Mouse (Mus musculus) heart, embryonic 14.5 days (tissue): ENCODE measurements around the gene Srsf1. TPM values are rescaled to one million over a fixed set of nuclear protein-coding genes. Genes with fewer than 3 reads are reported as not detected.
A peak's percentile ranks its signal among the peaks of the same experiment; 100 is the strongest.

ENCODE experiments used
- ATAC-seq: fragments of 200-750 bp; cut with Nextera tagmentation; 2 replicates; pipeline ENCODE4 v1.8.0; 2017; ENCODE audit warnings: low read depth, moderate TSS enrichment; ENCODE audit not compliant: insufficient number of reproducible peaks, insufficient read depth, low FRiP score
- H3K27ac ChIP-seq, 2 experiments: fragments of 200-500 bp in 1 of 2; fragments of 300-500 bp in 1 of 2; sonication (generic) in 1 of 2; replicated peaks in 1 of 2; 2 replicates each; pipeline ENCODE4 v1.5.1; 2012 to 2014; ENCODE audit warnings: low read depth in 2 of 2, low read length in 2 of 2, control low read depth in 1 of 2, mild to moderate bottlenecking in 1 of 2, mixed read lengths in 1 of 2; ENCODE audit not compliant: control insufficient read depth in 1 of 2, insufficient read depth in 1 of 2
- H3K27me3 ChIP-seq: fragments of 300-500 bp; sonication (generic); 2 replicates; pipeline ENCODE4 v1.6.1; 2014; ENCODE audit warnings: mild to moderate bottlenecking, low read length, control low read depth; ENCODE audit not compliant: control insufficient read depth, insufficient read depth
- H3K36me3 ChIP-seq: fragments of 300-500 bp; sonication (generic); 2 replicates; pipeline ENCODE4 v1.6.1; 2014; ENCODE audit warnings: mild to moderate bottlenecking, control low read depth, low read length, mixed read lengths; ENCODE audit not compliant: control insufficient read depth, insufficient read depth
- H3K4me1 ChIP-seq, 2 experiments: fragments of 200-500 bp in 1 of 2; fragments of 300-500 bp in 1 of 2; sonication (generic) in 1 of 2; 2 replicates each; pipeline ENCODE4 v1.6.1; 2012 to 2014; ENCODE audit warnings: low read length in 2 of 2, control low read depth in 1 of 2, mixed read lengths in 1 of 2; ENCODE audit not compliant: control insufficient read depth in 2 of 2, insufficient read depth in 2 of 2
- H3K4me2 ChIP-seq: fragments of 300-500 bp; sonication (generic); 2 replicates; pipeline ENCODE4 v1.6.1; 2014; ENCODE audit warnings: mild to moderate bottlenecking, low read length
- H3K4me3 ChIP-seq, 2 experiments: fragments of 200-500 bp in 1 of 2; fragments of 300-500 bp in 1 of 2; sonication (generic) in 1 of 2; 2 replicates each; pipeline ENCODE4 v1.5.1; 2012 to 2014; ENCODE audit warnings: low read length in 2 of 2, mild to moderate bottlenecking in 2 of 2, control low read depth in 1 of 2, low read depth in 1 of 2, moderate library complexity in 1 of 2; ENCODE audit not compliant: control insufficient read depth in 1 of 2, insufficient read depth in 1 of 2
- H3K9ac ChIP-seq: fragments of 300-500 bp; sonication (generic); 2 replicates; pipeline ENCODE4 v1.6.1; 2014; ENCODE audit warnings: mild to moderate bottlenecking, low read length
- H3K9me3 ChIP-seq: fragments of 300-500 bp; sonication (generic); 2 replicates; pipeline ENCODE4 v1.6.1; 2016; ENCODE audit warnings: low read length, control low read depth; ENCODE audit not compliant: control insufficient read depth
- WGBS: fragments of 180-500 bp; shearing (Covaris S2); extraction: QIAGEN DNeasy Blood & Tissue Kit; methylation state at CpG from one replicate; pipeline ENCODE4 v1.1.7; 2014; 5-methylcytosine and 5-hydroxymethylcytosine counted together
- polyA plus RNA-seq: library from polyadenylated mRNA; unstranded; fragments of >200 nt; fragmentation: Nextera tagmentation; extraction: Ambion mirVana; gene quantifications from 2 replicates; pipeline ENCODE4 v1.2.1, GENCODE M21; 2014

Gene Srsf1
- polyA plus RNA-seq, 1 experiment from 2014 or later, result 192 TPM

DNA sequence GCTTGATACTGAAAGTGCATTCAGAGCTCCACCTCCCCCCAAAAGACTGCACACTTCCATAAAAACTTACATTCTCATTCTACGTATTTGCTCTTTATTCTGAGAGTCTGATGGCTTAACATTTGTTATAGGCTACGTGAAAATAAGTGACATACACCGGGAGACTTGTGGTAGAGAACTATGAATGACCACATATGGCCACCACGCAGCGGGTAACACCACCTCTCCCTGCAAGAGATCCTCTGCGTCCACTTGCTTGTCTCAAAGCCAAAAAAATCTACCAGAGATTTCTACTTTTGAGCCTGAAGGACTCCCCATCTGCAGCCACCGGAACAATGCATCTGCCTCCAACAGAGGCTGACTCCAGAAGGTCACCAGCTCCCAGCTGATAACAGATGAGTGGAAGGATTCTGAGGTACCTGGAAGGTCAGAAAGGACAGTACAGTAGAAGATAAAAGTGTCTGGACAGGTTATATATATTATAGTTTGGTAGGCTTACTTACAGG is 35.2 kb upstream of the Srsf1 start:
- peaks cover 14 to 19% of the 10 kb centered on the region in 2 experiments for H3K4me1 ChIP-seq
- H3K4me3 ChIP-seq, result no peak overlapping the region
- ATAC-seq, result no peak
- H3K27me3 ChIP-seq, result no peaks in the 10 kb centered on the region
- H3K9ac ChIP-seq, result no peak overlapping the region
- H3K36me3 ChIP-seq, result no peaks in the 10 kb centered on the region
- H3K27ac ChIP-seq, result no peak overlapping the region
- H3K4me2 ChIP-seq, result no peak overlapping the region
- WGBS, result 70% methylated on average over 7 of the region's 7 CpGs
- H3K9me3 ChIP-seq, result no peaks in the 10 kb centered on the region

DNA sequence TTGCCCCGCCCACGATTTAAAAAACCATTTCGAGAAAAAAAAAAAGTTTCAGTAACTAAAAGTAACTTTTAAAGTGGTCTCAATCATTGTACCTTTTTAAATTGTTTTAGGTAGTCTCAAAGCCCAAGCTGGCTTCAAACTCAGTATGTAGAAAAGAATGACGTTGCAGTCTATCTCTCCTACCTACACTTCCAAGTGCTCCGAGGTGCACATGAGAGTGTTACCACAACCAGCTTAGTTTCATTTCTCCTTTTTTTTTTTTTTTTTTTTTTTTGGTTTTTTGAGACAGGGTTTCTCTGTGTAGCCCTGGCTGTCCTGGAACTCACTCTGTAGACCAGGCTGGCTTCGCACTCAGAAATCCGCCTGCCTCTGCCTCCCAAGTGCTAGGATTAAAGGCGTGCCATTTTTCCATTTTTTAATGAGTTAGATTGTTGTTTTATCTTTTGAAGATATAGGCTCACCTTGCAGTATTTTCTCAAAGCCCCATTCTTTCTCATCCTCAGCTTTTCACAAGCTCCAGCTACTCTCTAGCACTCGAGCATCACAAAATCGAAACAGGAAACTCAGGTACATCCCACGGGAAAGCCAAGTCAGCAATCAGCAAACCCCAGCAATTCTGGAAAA is 34.4 kb upstream of the Srsf1 start:
- Histone ChIP-seq H3K27me3 (no peaks in the 10 kb centered on the region), H3K27ac (no peak overlapping the region), H3K36me3 (no peaks in the 10 kb centered on the region), H3K9ac (no peak overlapping the region), H3K9me3 (no peaks in the 10 kb centered on the region), H3K4me2 (no peak overlapping the region), H3K4me3 (no peak overlapping the region), H3K4me1 (peaks cover 14 to 19% of the 10 kb centered on the region in 2 experiments)
- ATAC-seq, result no peak
- WGBS, result 88% methylated on average over 11 of the region's 11 CpGs

DNA sequence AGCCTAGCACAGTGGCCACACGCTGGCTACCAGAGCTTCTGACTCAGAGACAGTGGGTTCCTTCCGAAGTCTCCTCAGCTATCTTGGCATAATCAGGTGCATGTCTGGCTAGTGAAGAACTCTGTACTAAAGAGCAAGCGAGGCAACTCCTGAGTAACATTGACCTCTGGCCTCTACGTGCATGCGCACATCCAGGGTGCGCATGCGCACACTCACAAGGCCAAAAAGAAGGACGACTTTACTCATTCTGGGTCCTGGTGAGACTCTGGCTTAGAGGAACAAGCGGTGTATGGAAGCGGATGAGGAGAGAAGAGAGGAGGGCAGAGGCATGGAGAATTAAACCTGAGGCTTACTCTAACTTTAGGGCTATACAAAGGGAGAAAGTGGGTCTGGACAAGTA is 33.5 kb upstream of the Srsf1 start:
- Histone ChIP-seq H3K4me1 (peaks cover 17 to 19% of the 10 kb centered on the region in 2 experiments), H3K9me3 (no peaks in the 10 kb centered on the region), H3K27me3 (no peaks in the 10 kb centered on the region), H3K36me3 (no peaks in the 10 kb centered on the region), H3K9ac (no peak overlapping the region), H3K27ac (no peak overlapping the region), H3K4me2 (no peak overlapping the region), H3K4me3 (no peak overlapping the region)
- ATAC-seq, result no peak
- WGBS, result 88% methylated on average over 10 of the region's 10 CpGs

DNA sequence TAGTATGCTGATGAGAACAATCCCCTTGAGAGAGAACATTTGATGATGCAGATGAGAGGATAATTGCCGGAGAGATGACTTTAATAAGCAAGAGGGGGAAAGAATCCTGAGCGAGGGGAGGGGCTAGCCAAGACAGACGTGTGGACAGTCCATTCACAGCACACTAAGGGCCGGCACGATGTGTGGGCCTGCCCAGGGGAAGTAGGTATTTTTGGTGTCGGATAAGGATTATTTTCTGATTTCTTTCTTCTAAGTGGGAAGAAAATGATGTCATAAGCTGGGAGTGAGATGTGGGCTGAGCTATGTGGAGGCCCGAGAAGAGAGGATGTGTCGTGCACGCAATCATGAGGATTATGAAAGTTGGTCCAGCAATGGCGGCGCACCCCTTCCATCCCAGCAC is 32.0 kb upstream of the Srsf1 start:
- H3K4me2 ChIP-seq, result no peak overlapping the region
- no peak overlapping the region for H3K27ac ChIP-seq
- H3K27me3 ChIP-seq, result no peaks in the 10 kb centered on the region
- H3K9me3 ChIP-seq, result no peaks in the 10 kb centered on the region
- no peaks in the 10 kb centered on the region for H3K36me3 ChIP-seq
- 82% methylated on average over 11 of the region's 11 CpGs for WGBS
- ATAC-seq, result no peak
- no peak overlapping the region for H3K4me3 ChIP-seq
- H3K4me1 ChIP-seq, result peaks cover 12 to 14% of the 10 kb centered on the region in 2 experiments
- H3K9ac ChIP-seq, result no peak overlapping the region

DNA sequence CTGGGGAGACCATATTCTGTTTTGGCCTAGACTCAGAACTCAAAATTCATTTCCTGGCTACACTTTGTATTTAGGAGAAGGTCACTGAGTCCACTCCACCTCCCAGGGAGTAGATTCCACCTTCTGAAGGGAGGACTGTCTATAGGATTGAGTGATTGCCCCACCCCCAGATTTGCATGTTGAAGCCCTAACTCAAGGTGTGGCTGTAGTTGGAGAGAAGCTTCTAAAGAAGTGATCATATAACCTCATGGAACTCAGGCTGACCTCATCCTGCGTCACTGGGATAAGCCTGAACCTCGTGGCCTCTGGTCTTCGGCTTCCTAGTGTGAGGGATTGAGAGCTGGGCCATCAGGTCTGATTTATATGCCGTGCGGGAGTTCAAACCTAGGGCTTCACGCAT is 31.4 kb upstream of the Srsf1 start:
- Histone ChIP-seq H3K4me2 (no peak overlapping the region), H3K4me3 (no peak overlapping the region), H3K9ac (no peak overlapping the region), H3K9me3 (no peaks in the 10 kb centered on the region), H3K4me1 (peaks cover 11% of the 10 kb centered on the region in 2 experiments; a peak in 3 of 4 replicates), H3K36me3 (no peaks in the 10 kb centered on the region), H3K27ac (no peak overlapping the region), H3K27me3 (no peaks in the 10 kb centered on the region)
- WGBS, result 82% methylated on average over 6 of the region's 6 CpGs
- no peak for ATAC-seq

DNA sequence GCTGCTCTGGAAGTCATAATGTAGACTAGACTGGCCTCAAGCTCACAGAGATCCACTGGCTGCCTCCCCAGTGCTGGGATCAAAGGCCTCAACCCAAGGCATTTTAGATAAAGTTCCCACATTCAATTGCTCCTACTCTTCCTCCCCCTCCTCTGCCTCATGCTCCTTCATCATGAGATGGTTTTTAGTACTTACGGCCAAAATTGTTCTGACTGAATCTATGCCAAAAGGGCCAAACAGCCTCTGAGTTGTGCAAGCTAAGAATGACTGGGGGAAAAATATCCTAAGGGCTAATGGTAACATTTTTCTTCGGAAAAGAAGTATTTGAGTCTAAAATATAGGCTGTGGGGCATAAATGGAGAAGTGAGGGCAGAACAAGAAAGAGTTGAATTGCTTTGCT is 23.2 kb upstream of the Srsf1 start:
- H3K27ac ChIP-seq, result no peak overlapping the region
- no peaks in the 10 kb centered on the region for H3K9me3 ChIP-seq
- WGBS, result 71% methylated on average over 2 of the region's 2 CpGs
- no peak for ATAC-seq
- H3K27me3 ChIP-seq, result no peaks in the 10 kb centered on the region
- no peak overlapping the region for H3K4me3 ChIP-seq
- H3K4me1 ChIP-seq, result peaks cover 13 to 16% of the 10 kb centered on the region in 2 experiments
- H3K9ac ChIP-seq, result no peak overlapping the region
- no peak overlapping the region for H3K4me2 ChIP-seq
- H3K36me3 ChIP-seq, result no peaks in the 10 kb centered on the region

DNA sequence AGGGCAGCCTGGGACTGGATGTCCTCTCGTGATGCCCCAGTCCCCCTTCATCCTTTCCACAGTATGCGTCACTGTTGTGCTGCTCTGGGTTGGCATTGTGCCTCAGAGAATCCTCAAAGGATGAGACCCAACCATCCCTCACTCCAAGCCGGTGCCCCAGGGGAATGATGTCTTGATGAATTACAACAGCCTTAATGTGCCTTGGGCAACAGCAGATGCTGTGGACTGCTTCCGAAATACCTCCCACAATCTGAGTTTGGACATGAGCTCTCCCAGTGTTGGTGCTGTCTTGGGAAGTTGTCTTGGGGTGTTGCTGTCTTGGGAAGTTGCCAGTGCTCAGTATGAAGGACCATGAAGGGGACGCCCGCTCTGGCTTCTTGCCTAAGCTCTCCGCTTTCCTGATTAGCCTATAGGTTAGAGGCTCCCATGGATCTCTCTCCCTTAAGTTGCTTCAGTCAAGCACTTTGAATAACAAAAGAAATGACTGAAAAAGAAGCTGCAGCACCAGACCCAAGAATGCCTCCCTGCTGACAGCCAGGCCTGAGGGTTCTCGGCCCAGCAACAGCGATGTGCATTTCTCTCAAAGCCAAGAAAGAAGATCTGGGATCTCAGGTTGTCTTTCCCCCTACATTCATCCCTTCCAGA is 19.7 kb upstream of the Srsf1 start:
- Histone ChIP-seq H3K9me3 (no peaks in the 10 kb centered on the region), H3K27me3 (no peaks in the 10 kb centered on the region), H3K4me3 (no peak overlapping the region), H3K27ac (no peak overlapping the region), H3K4me1 (peaks cover 9 to 13% of the 10 kb centered on the region in 2 experiments; a peak in 3 of 4 replicates), H3K4me2 (no peak overlapping the region), H3K36me3 (no peaks in the 10 kb centered on the region), H3K9ac (peak overlapping the region; percentile 19; the same call in 1 of the 2 replicates)
- ATAC-seq, result no peak
- 75% methylated on average over 9 of the region's 9 CpGs for WGBS
